Mouse (Mus musculus) bone marrow, adult 2 months (tissue): ENCODE results near the gene Safb. TPM values are rescaled to one million over a fixed set of nuclear protein-coding genes. Genes with fewer than 3 reads are reported as not detected.

Source experiments
- H3K27ac ChIP-seq: fragments of 200-500 bp; 2 replicates; pipeline ENCODE4 v1.5.1; 2012; ENCODE audit warnings: low read depth, mild to moderate bottlenecking, control low read depth, inconsistent platforms, low read length; ENCODE audit not compliant: control insufficient read depth, poor library complexity, insufficient read depth
- H3K4me1 ChIP-seq: fragments of 200-500 bp; 2 replicates; pipeline ENCODE4 v1.6.1; 2011; ENCODE audit warnings: low read length; ENCODE audit not compliant: control insufficient read depth, insufficient read depth
- H3K4me3 ChIP-seq: fragments of 200-500 bp; replicated peaks from 2 replicates; pipeline ENCODE3; 2011; ENCODE audit warnings: mild to moderate bottlenecking, low read depth, low read length, control low read depth; ENCODE audit not compliant: control insufficient read depth
- CTCF ChIP-seq: fragments of 200-500 bp; IDR thresholded peaks from 2 replicates; pipeline ENCODE4 v1.5.1; 2011; ENCODE audit warnings: low read length, control low read depth; ENCODE audit not compliant: control insufficient read depth, insufficient read depth
- POLR2A ChIP-seq: fragments of 200-500 bp; IDR thresholded peaks from 2 replicates; pipeline ENCODE4 v1.6.1; 2011; ENCODE audit warnings: low read depth, mild to moderate bottlenecking, control low read depth, low read length, borderline replicate concordance; ENCODE audit not compliant: control insufficient read depth
- WGBS: fragments of 180-500 bp; shearing (Covaris S2); methylation state at CpG from one replicate; pipeline ENCODE4 v1.1.7; 2018; 5-methylcytosine and 5-hydroxymethylcytosine counted together
- polyA plus RNA-seq: library from polyadenylated mRNA; stranded (reverse); fragments of >200 nt; gene quantifications from 2 replicates; pipeline ENCODE4 v1.2.4, GENCODE M21; 2011; ENCODE audit warnings: low replicate concordance; ENCODE audit not compliant: missing spikeins, insufficient read depth, insufficient read length

Safb gene
- polyA plus RNA-seq, 1 experiment = 178 TPM

- Histone ChIP-seq H3K4me3 (no peak overlapping the region), H3K27ac (no peak overlapping the region), H3K4me1 (no peaks in the 10 kb centered on the region)
- WGBS = 95% methylated on average over 4 of the region's 4 CpGs
- TF ChIP-seq POLR2A = no peak
- no peak for TF ChIP-seq CTCF
These were observed 14.3 kb upstream of the Safb start for GRCm38 (mm10) chr17:56570287-56570686.

GRCm38 (mm10) chr17:56572154-56572553 is 12.5 kb upstream of the Safb start:
- no peak overlapping the region for H3K4me3 ChIP-seq
- no peak for TF ChIP-seq CTCF
- no peak for TF ChIP-seq POLR2A
- 88% methylated on average over 1 of the region's 1 CpGs for WGBS
- no peaks in the 10 kb centered on the region for H3K4me1 ChIP-seq
- H3K27ac ChIP-seq = no peak overlapping the region

- TF ChIP-seq CTCF (no peak), POLR2A (no peak)
- no peaks in the 10 kb centered on the region for H3K4me1 ChIP-seq
- H3K27ac ChIP-seq = no peak overlapping the region
- no peak overlapping the region for H3K4me3 ChIP-seq
- 96% methylated on average over 3 of the region's 3 CpGs for WGBS
These were observed 11.7 kb upstream of the Safb start for GRCm38 (mm10) chr17:56572939-56573338.

- peak overlapping the region; percentile 98 for H3K27ac ChIP-seq
- no peak for TF ChIP-seq POLR2A
- TF ChIP-seq CTCF = no peak
- peaks cover 5% of the 10 kb centered on the region; the same call in 1 of the 2 replicates for H3K4me1 ChIP-seq
- H3K4me3 ChIP-seq = peak overlapping the region; percentile 92
- WGBS = 59% methylated on average over 1 of the region's 1 CpGs
These were observed 1.6 kb upstream of the Safb start for GRCm38 (mm10) chr17:56583071-56583470.

- peaks cover 5% of the 10 kb centered on the region; the same call in 1 of the 2 replicates for H3K4me1 ChIP-seq
- TF ChIP-seq CTCF = no peak
- no peak for TF ChIP-seq POLR2A
- under 1% methylated on average over 33 of the region's 33 CpGs for WGBS
- peak overlapping the region; percentile 98 for H3K27ac ChIP-seq
- H3K4me3 ChIP-seq = peak overlapping the region; percentile 92
These were observed 891 bp upstream of the Safb start for GRCm38 (mm10) chr17:56583611-56584256.

- Histone ChIP-seq H3K27ac (peak overlapping the region; percentile 97), H3K4me1 (peaks cover 5% of the 10 kb centered on the region; the same call in 1 of the 2 replicates), H3K4me3 (peak overlapping the region; percentile 86)
- under 1% methylated on average over 61 of the region's 61 CpGs for WGBS
- TF ChIP-seq CTCF = no peak
- TF ChIP-seq POLR2A = no peak
These were observed 671 bp downstream of the Safb start for GRCm38 (mm10) chr17:56585171-56585821.

- no peak for TF ChIP-seq CTCF
- no peak for TF ChIP-seq POLR2A
These were observed 3.1 kb downstream of the Safb start for GRCm38 (mm10) chr17:56587773-56588172.

GRCm38 (mm10) chr17:56588921-56589320 is 4.3 kb downstream of the Safb start:
- Histone ChIP-seq H3K4me3 (no peak overlapping the region), H3K27ac (no peak overlapping the region), H3K4me1 (peaks cover 3% of the 10 kb centered on the region; the same call in 1 of the 2 replicates)
- TF ChIP-seq POLR2A (no peak), CTCF (no peak)
- WGBS = 95% methylated on average over 4 of the region's 4 CpGs

More at GRCm38 (mm10) chr17:56587773-56588172, 3.1 kb downstream of the Safb start:
- Histone ChIP-seq H3K4me3 (no peak overlapping the region), H3K4me1 (peaks cover 3% of the 10 kb centered on the region; the same call in 1 of the 2 replicates), H3K27ac (no peak overlapping the region)
- 91% methylated on average over 1 of the region's 1 CpGs for WGBS
